12 mouse cellular contexts compared by ENCODE assay signal in genomic region chr3:121329647-121330046, GRCm38 (mm10). TPM values are rescaled to one million over a fixed set of nuclear protein-coding genes. Genes with fewer than 3 reads are reported as not detected.
DNase-seq lines count a peak whose midpoint lies in the region; ATAC-seq and TF ChIP-seq lines count a peak whose summit lies in the region.
"Had no signal": no experiment of that assay in that cellular context is flagged by ENCODE, and none has a peak within 500 bp of the region (broad histone marks: within the 10 kb centered on the region; RNA-seq: fewer than 3 reads in every experiment).

No protein-coding gene starts in this region.

- TF ChIP-seq CTCF in layer of hippocampus, adult 2 months (conservative IDR thresholded peaks at IDR 0.05), result no peak

- DNase-seq in embryonic facial prominence, embryonic 10.5 days (ENCODE audit: low spot score), result no peak
- no peak for DNase-seq in layer of hippocampus, adult 2 months (ENCODE audit: low spot score in 2 of 2)
- DNase-seq in layer of hippocampus, adult 9-11 months, result no peak
- peak; percentile 30 for DNase-seq in CD4-positive helper T cell, adult 2 months (ENCODE audit: low read depth, low spot score)
- DNase-seq in adrenal gland, postnatal 4 days (ENCODE audit: low spot score in 2 of 2), result no peak
- DNase-seq in layer of hippocampus, postnatal 36 days, result no peak
- DNase-seq: cerebellum, adult 11-12 months; kidney, adult 11 months; lung, adult 2 months had no signal

- H3K27ac ChIP-seq in embryonic facial prominence, embryonic 12.5 days, result peak overlapping the region; percentile 30; the same call in 1 of the 2 replicates
- no peak overlapping the region for H3K27ac ChIP-seq in embryonic facial prominence, embryonic 10.5 days (replicated peaks)
- H3K27ac ChIP-seq in layer of hippocampus, adult 2 months, result 0 out of 2 replicates have a peak overlapping the region, but pooled peaks have one; percentile 32
- H3K27ac ChIP-seq: midbrain, embryonic 13.5 days had no signal

- H3K4me3 ChIP-seq in embryonic facial prominence, embryonic 12.5 days, result no peak overlapping the region
- no peak overlapping the region for H3K4me3 ChIP-seq in embryonic facial prominence, embryonic 10.5 days
- H3K4me3 ChIP-seq in layer of hippocampus, adult 2 months, result no peak overlapping the region
- H3K4me3 ChIP-seq: midbrain, embryonic 13.5 days had no signal

- H3K27me3 ChIP-seq in embryonic facial prominence, embryonic 12.5 days, result no peaks in the 10 kb centered on the region
- no peaks in the 10 kb centered on the region for H3K27me3 ChIP-seq in embryonic facial prominence, embryonic 10.5 days (replicated peaks; ENCODE audit: low read depth, poor library complexity, severe bottlenecking)
- H3K27me3 ChIP-seq: midbrain, embryonic 13.5 days had no signal

- no peak for ATAC-seq in embryonic facial prominence, embryonic 12.5 days (ENCODE audit: insufficient number of reproducible peaks, insufficient read depth, low FRiP score, low TSS enrichment)
- peak; percentile 15 to 25; a peak in 1 of 4 replicates for ATAC-seq in hematopoietic stem cell, adult 5-6 weeks (replicated peaks in 1 of 2; ENCODE audit: insufficient read depth in 1 of 2, low FRiP score in 2 of 2, low TSS enrichment in 1 of 2, low read depth in 1 of 2, poor library complexity in 2 of 2, severe bottlenecking in 2 of 2)
- ATAC-seq: midbrain, embryonic 13.5 days had no signal

- H3K4me1 ChIP-seq in embryonic facial prominence, embryonic 12.5 days, result peaks cover 4% of the 10 kb centered on the region; the same call in 1 of the 2 replicates
- no peaks in the 10 kb centered on the region for H3K4me1 ChIP-seq in embryonic facial prominence, embryonic 10.5 days
- H3K4me1 ChIP-seq: midbrain, embryonic 13.5 days had no signal

- no peak overlapping the region for H3K9ac ChIP-seq in embryonic facial prominence, embryonic 12.5 days
- H3K9ac ChIP-seq: midbrain, embryonic 13.5 days had no signal

- WGBS in embryonic facial prominence, embryonic 12.5 days, result 65% methylated on average over 10 of the region's 10 CpGs
- 79% methylated on average over 10 of the region's 10 CpGs for WGBS in embryonic facial prominence, embryonic 10.5 days

- 0 out of 2 replicates have a peak, but pooled peaks cover 6% of the 10 kb centered on the region for H3K36me3 ChIP-seq in embryonic facial prominence, embryonic 12.5 days
- H3K36me3 ChIP-seq in embryonic facial prominence, embryonic 10.5 days (replicated peaks), result 0 out of 2 replicates have a peak, but pooled peaks cover 3% of the 10 kb centered on the region
- H3K36me3 ChIP-seq: midbrain, embryonic 13.5 days had no signal

- no peak overlapping the region for H3K4me2 ChIP-seq in embryonic facial prominence, embryonic 12.5 days (replicated peaks)
- H3K4me2 ChIP-seq: midbrain, embryonic 13.5 days had no signal

- no peaks in the 10 kb centered on the region for H3K9me3 ChIP-seq in embryonic facial prominence, embryonic 12.5 days
- no peaks in the 10 kb centered on the region for H3K9me3 ChIP-seq in embryonic facial prominence, embryonic 10.5 days
- H3K9me3 ChIP-seq: midbrain, embryonic 13.5 days had no signal

RNA-seq across cellular contexts. Expression of gene Alg14, which starts 38.1 kb away (rescaled TPM):
- 31.1 and 33.6 TPM in 2 replicates for polyA plus RNA-seq in embryonic facial prominence, embryonic 12.5 days (2016; fragmentation: Nextera tagmentation; extraction: Ambion mirVana)
- polyA plus RNA-seq in embryonic facial prominence, embryonic 10.5 days (2016; fragmentation: Nextera tagmentation; extraction: Ambion mirVana), result 30.7 and 34.3 TPM in 2 replicates
- 10 to 100 TPM in 1 of 2 experiments, 1 to 10 TPM in 1; 9.8 to 13.6 TPM for total RNA-seq in layer of hippocampus, adult 2 months (2021)
- total RNA-seq in hematopoietic stem cell, adult 5-6 weeks (2017), result 17.7 and 24.4 TPM in 2 replicates
- 10 to 100 TPM; 27.6 to 31.0 TPM for total RNA-seq in adrenal gland, postnatal 4 days (2021)
- total RNA-seq in layer of hippocampus, postnatal 36 days (2021), result 10 to 100 TPM; 12.2 to 12.7 TPM

RNA-seq across cellular contexts. Expression of gene Tmem56, which starts 46.7 kb away (rescaled TPM):
- 0.90 and 1.0 TPM in 2 replicates for polyA plus RNA-seq in embryonic facial prominence, embryonic 12.5 days (2016; fragmentation: Nextera tagmentation; extraction: Ambion mirVana)
- polyA plus RNA-seq in embryonic facial prominence, embryonic 10.5 days (2016; fragmentation: Nextera tagmentation; extraction: Ambion mirVana), result 0.81 and 0.84 TPM in 2 replicates
- total RNA-seq in layer of hippocampus, adult 2 months (2021), result 10 to 100 TPM; 30.6 to 31.1 TPM
- 2.3 and 6.1 TPM in 2 replicates for total RNA-seq in hematopoietic stem cell, adult 5-6 weeks (2017)
- total RNA-seq in adrenal gland, postnatal 4 days (2021), result 10 to 100 TPM; 19.4 to 22.0 TPM
- total RNA-seq in layer of hippocampus, postnatal 36 days (2021), result 10 to 100 TPM; 30.1 to 35.7 TPM
